Mouse (Mus musculus) intestine, embryonic 16.5 days (tissue): Measurements from ENCODE around the gene Mtif3. TPM values are rescaled to one million over a fixed set of nuclear protein-coding genes. Genes with fewer than 3 reads are reported as not detected.
A peak's percentile ranks its signal among the peaks of the same experiment; 100 is the strongest.

ENCODE experiments used
- ATAC-seq: fragments of 200-750 bp; cut with Nextera tagmentation; 2 replicates; pipeline ENCODE4 v1.8.0; 2017; ENCODE audit warnings: moderate TSS enrichment, moderate library complexity
- H3K27ac ChIP-seq: fragments of 300-500 bp; sonication (generic); 2 replicates; pipeline ENCODE4 v1.5.1; 2014; ENCODE audit warnings: mild to moderate bottlenecking, low read length
- H3K27me3 ChIP-seq: fragments of 300-500 bp; sonication (generic); replicated peaks from 2 replicates; pipeline ENCODE4 v1.6.1; 2014; ENCODE audit warnings: low read length, control low read depth, mixed read lengths; ENCODE audit not compliant: control insufficient read depth, insufficient read depth
- H3K36me3 ChIP-seq: fragments of 300-500 bp; sonication (generic); 2 replicates; pipeline ENCODE4 v1.6.1; 2014; ENCODE audit warnings: low read length, control low read depth; ENCODE audit not compliant: control insufficient read depth, insufficient read depth
- H3K4me1 ChIP-seq: fragments of 300-500 bp; sonication (generic); 2 replicates; pipeline ENCODE4 v1.6.1; 2014; ENCODE audit warnings: low read length, control low read depth, mixed read lengths; ENCODE audit not compliant: control insufficient read depth, insufficient read depth
- H3K4me2 ChIP-seq: fragments of 300-500 bp; sonication (generic); 2 replicates; pipeline ENCODE4 v1.6.1; 2014; ENCODE audit warnings: low read depth, low read length, control low read depth
- H3K4me3 ChIP-seq: fragments of 300-500 bp; sonication (generic); 2 replicates; pipeline ENCODE4 v1.5.1; 2014; ENCODE audit warnings: mild to moderate bottlenecking, low read length
- H3K9ac ChIP-seq: fragments of 300-500 bp; sonication (generic); 2 replicates; pipeline ENCODE4 v1.6.1; 2014; ENCODE audit warnings: low read depth, low read length
- H3K9me3 ChIP-seq: fragments of 300-500 bp; sonication (generic); 2 replicates; pipeline ENCODE4 v1.6.1; 2016; ENCODE audit warnings: low read length, control low read depth; ENCODE audit not compliant: control insufficient read depth
- WGBS: fragments of 180-500 bp; shearing (Covaris S2); extraction: QIAGEN DNeasy Blood & Tissue Kit; methylation state at CpG from one replicate; pipeline ENCODE4 v1.1.7; 2014; 5-methylcytosine and 5-hydroxymethylcytosine counted together
- polyA plus RNA-seq: library from polyadenylated mRNA; unstranded; fragments of >200 nt; fragmentation: Nextera tagmentation; extraction: Ambion mirVana; gene quantifications from 2 replicates; pipeline ENCODE4 v1.2.1, GENCODE M21; 2015

Mtif3 gene
- polyA plus RNA-seq, 1 experiment from 2014 or later = 31.1 TPM

DNA sequence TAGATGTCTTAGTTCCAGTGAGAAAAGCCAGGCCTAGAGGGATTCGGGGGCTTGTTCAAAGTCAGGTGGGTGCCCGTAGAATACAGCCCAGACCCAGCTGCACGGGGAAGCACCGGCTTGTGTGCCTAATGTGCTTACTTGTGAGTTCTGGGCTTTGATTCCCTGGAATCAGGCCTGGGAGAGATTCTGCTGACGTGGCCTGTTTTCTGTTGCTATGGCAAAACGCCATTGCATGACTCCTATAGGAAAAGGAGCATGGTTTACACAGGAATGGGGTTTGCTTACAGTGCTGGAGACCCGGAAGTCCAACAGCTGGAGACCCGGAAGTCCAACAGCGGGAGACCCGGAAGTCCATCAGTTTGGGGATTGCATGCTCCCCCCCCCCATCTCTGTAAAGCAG is 24.0 kb upstream of the Mtif3 start:
- no peak for ATAC-seq
- no peak overlapping the region for H3K4me3 ChIP-seq
- 75% methylated on average over 10 of the region's 10 CpGs for WGBS
- H3K4me1 ChIP-seq = no peaks in the 10 kb centered on the region
- H3K4me2 ChIP-seq = no peak overlapping the region
- no peak overlapping the region for H3K9ac ChIP-seq
- no peak overlapping the region for H3K27ac ChIP-seq
- H3K36me3 ChIP-seq = no peaks in the 10 kb centered on the region
- no peaks in the 10 kb centered on the region for H3K9me3 ChIP-seq
- H3K27me3 ChIP-seq = no peaks in the 10 kb centered on the region

GRCm38 (mm10) chr5:146985725-146986433 is 22.3 kb upstream of the Mtif3 start:
- WGBS = 69% methylated on average over 21 of the region's 21 CpGs
- no peaks in the 10 kb centered on the region for H3K27me3 ChIP-seq
- no peak overlapping the region for H3K9ac ChIP-seq
- no peaks in the 10 kb centered on the region for H3K36me3 ChIP-seq
- H3K27ac ChIP-seq = no peak overlapping the region
- no peak overlapping the region for H3K4me2 ChIP-seq
- no peaks in the 10 kb centered on the region for H3K4me1 ChIP-seq
- no peak overlapping the region for H3K4me3 ChIP-seq
- H3K9me3 ChIP-seq = no peaks in the 10 kb centered on the region
- ATAC-seq = no peak

DNA sequence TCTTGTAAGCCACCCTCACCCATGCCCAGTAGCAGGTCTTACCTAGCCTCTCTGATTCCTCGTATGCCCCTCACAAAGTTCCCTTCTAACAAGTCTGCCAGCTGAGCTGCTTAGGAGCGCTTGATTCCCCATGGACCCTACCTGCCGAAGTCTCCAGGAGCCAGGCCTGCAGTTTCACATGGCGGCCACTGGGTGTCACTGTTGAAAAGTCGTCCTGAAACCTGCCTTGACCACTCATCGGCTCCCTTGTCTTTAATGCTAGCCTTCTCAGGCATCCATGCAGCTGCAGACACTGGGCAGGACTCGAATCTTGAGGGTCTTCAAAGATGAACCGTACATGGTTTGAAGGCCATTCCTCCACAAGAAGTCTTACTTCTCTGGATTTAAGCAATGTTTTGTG is 19.6 kb upstream of the Mtif3 start:
- no peaks in the 10 kb centered on the region for H3K36me3 ChIP-seq
- 7% methylated on average over 8 of the region's 8 CpGs for WGBS
- H3K9me3 ChIP-seq = no peaks in the 10 kb centered on the region
- no peak overlapping the region for H3K27ac ChIP-seq
- H3K4me1 ChIP-seq = no peaks in the 10 kb centered on the region
- no peaks in the 10 kb centered on the region for H3K27me3 ChIP-seq
- no peak overlapping the region for H3K9ac ChIP-seq
- no peak overlapping the region for H3K4me3 ChIP-seq
- no peak overlapping the region for H3K4me2 ChIP-seq
- peak; percentile 44; the same call in 1 of the 2 replicates for ATAC-seq

- WGBS = 86% methylated on average over 6 of the region's 6 CpGs
- no peaks in the 10 kb centered on the region for H3K4me1 ChIP-seq
Observed at GRCm38 (mm10) chr5:146981376-146981775, 17.8 kb upstream of the Mtif3 start.

GRCm38 (mm10) chr5:146974781-146975123 is 11.2 kb upstream of the Mtif3 start:
- ATAC-seq = no peak
- WGBS = 34% methylated on average over 13 of the region's 13 CpGs
- Histone ChIP-seq H3K27me3 (no peaks in the 10 kb centered on the region), H3K27ac (no peak overlapping the region), H3K4me1 (peaks cover 7% of the 10 kb centered on the region; the same call in 1 of the 2 replicates), H3K36me3 (no peaks in the 10 kb centered on the region), H3K4me2 (0 out of 2 replicates have a peak overlapping the region, but pooled peaks have one; percentile 2), H3K9ac (peak overlapping the region; percentile 52), H3K9me3 (no peaks in the 10 kb centered on the region), H3K4me3 (no peak overlapping the region)

More at GRCm38 (mm10) chr5:146981376-146981775, 17.8 kb upstream of the Mtif3 start:
- no peak overlapping the region for H3K9ac ChIP-seq
- no peak overlapping the region for H3K4me3 ChIP-seq
- no peak for ATAC-seq
- no peaks in the 10 kb centered on the region for H3K9me3 ChIP-seq
- H3K36me3 ChIP-seq = no peaks in the 10 kb centered on the region
- H3K27ac ChIP-seq = no peak overlapping the region
- no peak overlapping the region for H3K4me2 ChIP-seq
- no peaks in the 10 kb centered on the region for H3K27me3 ChIP-seq

DNA sequence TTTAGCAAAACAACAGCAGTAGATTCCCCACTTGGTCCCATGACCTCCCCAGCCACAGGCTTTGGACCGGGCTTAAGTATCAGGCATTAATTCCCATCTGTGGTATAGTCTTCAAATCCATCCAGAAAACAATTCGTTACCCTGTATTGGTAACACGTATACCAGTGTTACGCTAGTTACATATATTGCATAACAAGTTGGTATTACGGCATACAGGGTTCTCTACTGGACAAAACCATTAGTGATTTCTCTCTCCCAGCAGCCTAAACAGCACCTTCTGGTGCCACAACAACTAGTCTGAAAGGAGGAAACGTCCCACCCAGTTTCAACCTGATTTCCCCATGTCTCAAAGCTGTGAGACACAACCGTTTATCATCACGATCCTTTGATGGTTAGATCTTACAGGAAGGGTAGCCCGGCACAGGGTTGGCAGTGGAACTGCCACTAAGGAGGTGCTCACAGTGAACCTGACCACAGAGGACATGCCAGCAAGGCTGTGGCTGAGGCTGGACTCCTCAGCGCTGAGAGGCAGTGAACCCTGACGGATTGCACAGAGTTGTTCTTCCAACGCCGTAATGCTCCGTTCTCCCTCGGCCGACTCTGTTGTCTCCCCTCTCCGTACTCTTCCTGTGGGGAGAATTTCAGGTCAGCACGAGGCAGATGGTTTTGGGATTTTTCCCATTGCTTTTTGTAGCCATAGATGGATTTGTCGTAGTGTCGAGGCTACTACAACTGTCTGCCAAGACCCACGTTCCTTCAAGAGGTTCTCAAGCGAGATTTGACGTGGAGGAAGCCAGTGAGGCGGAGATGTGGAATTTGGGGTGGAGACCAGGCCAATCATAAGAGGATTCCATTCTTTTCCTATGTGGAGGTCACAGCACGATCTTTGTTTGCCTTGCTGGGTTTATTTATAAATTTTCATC is 10.5 kb upstream of the Mtif3 start:
- no peaks in the 10 kb centered on the region for H3K36me3 ChIP-seq
- H3K27me3 ChIP-seq = no peaks in the 10 kb centered on the region
- WGBS = 64% methylated on average over 25 of the region's 25 CpGs
- H3K9ac ChIP-seq = 0 out of 2 replicates have a peak overlapping the region, but pooled peaks have one; percentile 52
- no peak overlapping the region for H3K27ac ChIP-seq
- peaks cover 7% of the 10 kb centered on the region; the same call in 1 of the 2 replicates for H3K4me1 ChIP-seq
- no peak overlapping the region for H3K4me3 ChIP-seq
- H3K4me2 ChIP-seq = 0 out of 2 replicates have a peak overlapping the region, but pooled peaks have one; percentile 2
- no peaks in the 10 kb centered on the region for H3K9me3 ChIP-seq
- ATAC-seq = peak; percentile 36; the same call in 1 of the 2 replicates

GRCm38 (mm10) chr5:146973353-146973752 is 9.8 kb upstream of the Mtif3 start:
- Histone ChIP-seq H3K4me1 (peaks cover 7% of the 10 kb centered on the region; the same call in 1 of the 2 replicates), H3K9me3 (no peaks in the 10 kb centered on the region), H3K27ac (no peak overlapping the region), H3K9ac (no peak overlapping the region), H3K27me3 (no peaks in the 10 kb centered on the region), H3K4me3 (no peak overlapping the region), H3K36me3 (no peaks in the 10 kb centered on the region), H3K4me2 (no peak overlapping the region)
- ATAC-seq = no peak
- WGBS = 87% methylated on average over 9 of the region's 9 CpGs

GRCm38 (mm10) chr5:146971776-146972561 is 8.4 kb upstream of the Mtif3 start:
- WGBS = 68% methylated on average over 10 of the region's 10 CpGs
- H3K9ac ChIP-seq = no peak overlapping the region
- no peak overlapping the region for H3K4me2 ChIP-seq
- H3K4me1 ChIP-seq = peaks cover 7% of the 10 kb centered on the region; the same call in 1 of the 2 replicates
- no peak overlapping the region for H3K27ac ChIP-seq
- H3K9me3 ChIP-seq = no peaks in the 10 kb centered on the region
- no peaks in the 10 kb centered on the region for H3K36me3 ChIP-seq
- H3K27me3 ChIP-seq = no peaks in the 10 kb centered on the region
- ATAC-seq = no peak
- H3K4me3 ChIP-seq = no peak overlapping the region
